Mouse (Mus musculus) layer of hippocampus, adult 8-10 months (tissue): ENCODE data around the gene Epn1. TPM values are rescaled to one million over a fixed set of nuclear protein-coding genes. Genes with fewer than 3 reads are reported as not detected.
A peak's percentile ranks its signal among the peaks of the same experiment; 100 is the strongest.
"Not testable (repeated sequence)": the region's sequence is repeated elsewhere in the genome, so short reads cannot be mapped to it uniquely, and the experiment has no call there.

ENCODE experiments used
- DNase-seq, 2 experiments: peaks; one replicate each; pipeline ENCODE4 v3.0.0; 2022; ENCODE audit warnings: low spot score in 2 of 2
- total RNA-seq, 4 experiments: library from RNA; stranded (reverse); gene quantifications; 2 replicates each; pipeline ENCODE4 v1.2.4; 2022

The Epn1 gene
- total RNA-seq, 4 experiments from 2014 or later, result 411 to 477 (median 457) TPM

DNA sequence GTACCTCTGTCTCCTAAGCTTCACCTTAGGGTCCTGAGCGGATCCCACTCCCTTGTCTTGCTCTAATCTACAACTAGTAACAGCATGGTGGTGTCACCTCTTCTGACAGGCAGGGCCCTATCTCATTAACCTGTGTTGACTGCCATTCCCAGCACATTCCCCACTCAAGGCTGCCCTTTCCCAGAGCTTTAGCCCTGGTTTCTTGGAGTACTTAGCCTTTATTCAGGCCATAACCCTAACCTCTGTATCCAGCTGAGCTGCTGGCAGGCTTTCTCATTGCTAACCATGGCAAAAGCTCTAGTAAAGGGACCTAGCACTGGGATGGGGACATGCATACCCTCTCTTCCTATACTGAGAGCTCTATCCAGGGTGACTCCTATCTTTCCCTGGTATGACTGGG lies 21.4 kb upstream of the Epn1 start:
- DNase-seq, result no peak

DNA sequence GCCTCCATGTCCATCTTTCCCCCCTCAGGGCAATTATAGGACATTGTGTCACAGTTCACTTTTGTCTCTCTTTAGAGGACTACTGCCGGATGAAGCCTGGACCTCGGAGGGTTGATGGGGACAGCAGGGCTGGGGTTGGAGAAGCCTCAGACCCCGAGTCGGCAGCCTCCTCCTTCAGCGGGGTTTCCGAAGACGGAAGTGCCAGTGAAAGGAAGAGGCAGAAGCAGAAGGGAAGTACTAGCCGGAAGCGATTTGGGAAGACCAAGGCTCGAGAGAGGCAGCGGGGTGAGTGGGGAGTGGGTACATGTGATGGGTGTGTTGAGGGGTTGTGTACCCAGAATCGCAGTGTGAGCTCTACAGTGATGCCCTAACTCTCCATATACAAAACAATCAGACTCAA lies 20.6 kb upstream of the Epn1 start:
- DNase-seq, result no peak

DNA sequence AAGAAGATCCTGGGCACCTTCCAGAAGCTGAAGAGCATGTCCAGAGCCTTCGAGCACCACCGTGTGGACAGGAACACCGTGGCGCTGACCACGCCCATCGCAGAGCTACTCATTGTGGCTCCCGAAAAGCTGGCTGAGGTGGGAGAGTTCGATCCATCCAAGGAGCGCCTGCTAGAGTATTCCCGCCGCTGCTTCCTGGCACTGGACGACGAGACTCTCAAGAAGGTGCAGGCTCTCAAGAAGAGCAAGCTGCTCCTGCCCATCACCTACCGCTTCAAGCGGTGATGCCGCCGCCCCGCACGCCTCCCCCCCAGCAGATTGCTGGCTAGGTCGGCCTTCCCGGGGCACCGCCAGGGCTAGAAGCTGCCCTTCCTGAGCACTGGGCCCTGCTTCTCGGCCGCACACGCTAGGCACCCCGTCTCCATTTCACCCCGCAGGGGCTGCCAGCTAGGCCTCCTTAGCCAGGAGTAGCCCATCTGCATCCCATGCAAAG lies 19.8 kb upstream of the Epn1 start:
- DNase-seq, result peak in 1 of 2 experiments; percentile 76

DNA sequence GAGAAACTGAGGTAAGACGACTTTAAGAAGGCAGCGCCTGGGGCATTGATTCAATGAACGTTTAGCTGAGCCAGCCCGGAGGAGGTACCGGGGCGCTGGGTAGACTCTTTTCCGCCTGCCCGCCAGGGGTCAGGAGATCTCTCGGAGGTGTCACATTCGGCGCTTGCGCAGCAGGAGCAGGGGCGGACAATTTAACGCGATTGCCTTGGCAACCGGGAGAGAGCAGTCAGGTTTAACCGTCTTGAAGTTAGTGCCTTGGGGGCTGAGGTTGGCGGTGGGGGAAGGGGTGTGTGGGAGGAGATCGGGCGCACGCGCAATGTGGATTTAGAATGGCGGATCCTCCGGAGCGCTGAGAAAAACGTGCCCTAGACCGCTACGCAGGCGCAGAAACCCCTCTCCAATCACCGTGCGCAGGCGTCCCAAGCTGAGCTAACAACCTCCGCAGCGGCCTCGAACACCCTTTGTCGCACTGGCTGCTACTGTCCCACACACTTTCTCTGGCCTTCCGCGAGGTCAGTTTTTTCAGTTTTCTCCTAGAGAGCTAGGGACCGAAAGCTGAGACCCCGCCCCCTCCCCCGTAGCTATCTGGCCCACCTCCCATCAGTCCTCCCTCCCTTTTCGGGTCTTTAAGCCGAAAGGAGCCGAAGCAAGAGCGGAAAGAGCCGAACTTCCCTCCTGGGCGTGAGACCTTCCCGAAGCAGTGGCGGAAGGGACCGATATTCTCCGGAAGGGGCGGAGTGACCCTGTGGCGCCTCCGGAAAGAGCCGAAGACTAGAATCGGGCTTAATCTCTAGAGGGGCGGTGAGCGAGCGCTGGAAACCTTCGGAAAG lies 18.9 kb upstream of the Epn1 start:
- peak; percentile 98 to 99 for DNase-seq

DNA sequence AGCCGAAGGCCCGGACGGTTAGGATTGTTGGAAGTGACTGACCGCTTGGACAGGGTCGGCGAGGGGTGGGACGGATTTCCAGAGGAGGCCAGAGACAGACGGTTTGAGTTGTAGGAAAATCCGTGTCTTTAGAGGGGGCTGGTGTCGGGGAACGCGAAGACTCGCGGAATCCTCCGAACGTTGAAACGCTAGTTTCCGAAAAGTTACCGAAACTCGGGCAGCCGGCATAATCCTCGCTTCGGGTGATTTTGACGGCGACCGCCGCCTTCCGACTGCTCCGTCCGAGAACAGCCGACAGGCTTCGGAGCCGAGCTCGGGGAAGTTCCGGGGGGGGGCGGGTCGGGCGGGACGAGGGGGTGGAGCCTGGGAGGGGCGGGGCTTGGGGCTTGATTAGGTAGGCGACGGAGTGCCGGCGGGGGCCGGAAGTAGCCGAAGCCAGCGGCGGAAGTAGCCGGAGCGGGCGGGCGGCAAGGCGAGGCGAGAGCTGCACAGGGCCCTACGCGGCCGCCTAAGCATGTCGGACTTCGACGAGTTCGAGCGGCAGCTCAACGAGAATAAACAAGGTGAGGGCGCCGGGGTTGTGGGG lies 18.2 kb upstream of the Epn1 start, which contains the start of gene U2af2:
Gene U2af2, plus strand, starts transcription at position 370 of the 586 bp plus-strand sequence.
- peak; percentile 88 to 91 for DNase-seq

DNA sequence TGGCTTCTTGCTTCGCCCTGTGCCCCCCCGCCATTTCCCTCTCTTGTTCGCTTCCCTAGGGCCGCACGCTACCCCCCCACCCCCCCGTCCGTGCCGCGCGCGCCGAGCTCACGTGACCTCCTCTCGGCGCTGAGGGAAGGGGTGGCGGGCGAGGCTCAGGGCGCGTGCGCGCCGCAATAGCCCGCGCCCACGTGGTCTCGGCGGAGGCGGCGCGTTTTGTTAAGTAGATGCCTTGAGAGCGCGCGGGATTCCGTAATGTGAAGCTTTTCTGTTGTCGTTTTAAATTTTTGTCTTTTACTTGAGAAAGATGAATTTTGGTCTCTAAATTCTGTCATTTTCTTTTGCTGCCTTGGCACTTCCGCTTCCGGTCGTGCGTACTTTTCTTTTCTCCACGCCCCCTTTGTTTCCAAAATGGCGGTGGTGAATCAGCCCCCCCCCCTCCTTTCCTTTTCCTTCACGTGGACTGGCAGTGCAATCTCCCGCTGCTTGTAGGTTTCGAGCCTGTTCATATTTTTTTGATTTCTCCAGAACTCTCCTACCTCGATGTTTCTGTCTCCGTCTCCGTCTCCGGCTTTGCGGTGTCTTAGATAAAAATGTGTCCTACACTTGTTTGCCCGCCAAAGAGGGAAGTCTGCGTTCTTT lies 17.6 kb upstream of the Epn1 start:
- peak in 1 of 2 experiments; percentile 55 for DNase-seq

DNA sequence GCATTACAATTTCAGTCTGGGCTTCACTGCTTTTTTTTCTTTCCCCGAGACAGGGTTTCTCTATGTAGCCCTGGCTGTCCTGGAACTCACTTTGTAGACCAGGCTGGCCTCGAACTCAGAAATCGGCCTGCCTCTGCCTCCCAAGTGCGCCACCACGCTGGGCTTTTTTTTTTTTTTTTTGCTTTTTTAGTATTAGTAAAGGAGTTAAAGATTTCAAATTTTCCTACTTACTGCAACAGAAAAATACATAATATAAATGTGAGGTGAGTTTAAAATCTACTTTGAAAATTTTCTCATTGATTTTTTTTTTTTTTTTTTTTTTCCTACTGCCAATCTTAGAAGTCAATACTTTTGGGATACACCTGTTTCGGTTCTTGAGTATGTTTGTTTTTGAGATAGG lies 15.1 kb upstream of the Epn1 start:
- no peak for DNase-seq

DNA sequence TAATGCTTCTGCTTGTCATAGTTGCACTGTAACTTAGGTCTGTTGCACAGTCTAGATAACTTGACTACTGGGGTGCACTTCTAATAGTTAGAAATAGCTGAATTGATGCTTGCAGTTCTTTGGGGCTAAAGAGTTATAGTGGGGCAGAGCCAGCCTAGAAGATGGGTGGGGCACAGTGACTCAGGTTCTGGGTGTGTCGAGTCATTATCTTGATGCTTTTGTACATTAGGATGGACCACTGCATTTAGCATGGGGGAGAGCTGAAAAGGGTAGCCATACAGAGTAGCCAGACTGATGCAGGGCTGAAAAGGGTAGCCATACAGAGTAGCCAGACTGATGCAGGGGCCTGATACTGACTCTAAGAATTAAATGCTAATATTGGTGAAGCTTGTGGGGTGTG lies 6.4 kb upstream of the Epn1 start:
- DNase-seq, result no peak

DNA sequence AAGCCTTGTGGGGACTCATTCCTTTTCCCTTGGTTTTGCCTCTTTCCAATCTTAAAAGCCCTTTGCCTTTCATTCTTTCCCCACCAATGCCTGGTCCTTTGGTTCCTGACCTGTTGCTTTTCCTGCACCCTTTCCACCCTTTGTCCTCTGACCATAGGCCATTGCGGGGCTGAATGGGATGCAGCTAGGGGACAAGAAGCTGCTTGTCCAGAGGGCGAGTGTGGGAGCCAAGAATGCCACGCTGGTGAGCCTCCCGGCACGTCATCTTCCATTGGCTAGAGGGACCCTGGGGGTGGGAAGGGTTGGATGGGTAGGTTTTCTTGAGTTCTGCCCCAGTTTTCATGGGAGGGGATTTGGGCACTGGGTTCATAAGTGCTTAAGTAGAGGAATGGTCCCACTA lies 5.1 kb upstream of the Epn1 start:
- no peak for DNase-seq

DNA sequence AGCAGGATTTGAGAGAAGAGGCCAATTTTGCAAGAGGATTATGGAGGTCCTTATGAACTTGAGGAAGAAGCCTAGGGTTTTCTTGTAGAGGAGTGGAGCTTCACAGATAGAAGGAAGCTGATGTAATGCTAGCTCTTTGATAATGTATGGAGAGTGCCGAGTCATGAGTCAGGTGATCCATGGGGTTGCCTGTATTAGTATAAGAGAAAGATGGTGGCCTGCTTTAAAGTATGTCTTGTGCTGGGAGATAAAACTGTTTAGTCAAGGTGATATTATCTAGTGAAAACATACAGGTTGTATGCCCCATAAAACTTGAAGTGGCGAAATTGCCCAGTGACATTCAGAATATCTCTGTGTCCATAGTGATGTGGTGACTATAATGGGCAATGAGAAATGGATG lies 3.1 kb upstream of the Epn1 start:
- no peak for DNase-seq

DNA sequence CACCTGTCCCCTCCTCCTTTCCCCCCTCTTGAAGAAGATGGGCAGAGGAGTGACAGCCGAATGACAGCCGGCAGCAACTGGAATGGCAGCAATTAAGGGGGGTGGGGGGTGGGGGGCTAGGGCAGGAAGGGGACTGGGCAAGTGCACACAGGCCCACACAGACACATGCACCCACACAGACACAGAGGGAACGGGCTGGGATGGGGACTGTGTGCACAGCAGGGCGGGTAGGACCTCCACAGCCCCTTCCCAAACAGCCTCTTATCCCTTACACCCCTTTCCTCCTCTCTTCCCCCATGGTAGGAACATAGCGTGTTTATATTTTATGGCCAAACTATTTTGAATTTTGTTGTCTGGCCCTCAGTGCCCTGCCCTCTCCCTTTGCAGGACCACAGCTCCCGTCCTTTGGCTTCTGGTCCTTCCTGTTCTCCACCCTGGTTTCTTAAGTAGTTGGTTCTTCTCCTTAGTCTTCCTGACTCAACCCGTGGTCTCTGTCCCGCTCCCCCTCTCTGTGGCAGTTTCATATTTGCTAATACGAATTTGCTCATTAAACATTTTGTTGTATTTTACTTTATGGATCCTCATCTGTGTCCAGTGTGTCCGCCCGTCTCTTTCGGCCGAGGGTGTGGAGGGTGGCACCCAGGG lies 548 bp upstream of the Epn1 start:
- not testable (repeated sequence) for DNase-seq

DNA sequence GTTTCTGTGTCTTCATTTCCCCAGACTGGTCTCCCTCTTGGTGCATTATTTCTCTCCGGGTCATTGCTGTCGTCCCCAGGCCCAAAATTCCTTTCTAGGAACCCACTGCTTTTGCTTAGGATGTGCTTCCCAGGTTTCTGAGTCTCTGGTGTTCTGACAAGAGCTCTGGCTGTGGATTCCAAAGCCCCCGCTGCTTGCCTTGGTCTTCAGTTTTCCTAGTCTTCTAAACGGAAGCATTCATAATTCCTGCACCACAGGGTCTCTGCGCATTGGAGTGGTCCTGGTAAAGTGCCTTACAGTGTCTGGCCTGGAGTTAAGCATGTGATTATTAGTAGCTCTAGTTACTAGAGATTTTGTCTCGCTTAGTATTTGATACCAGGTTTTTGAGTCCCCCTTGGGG lies 780 bp downstream of the Epn1 start:
- no peak for DNase-seq

DNA sequence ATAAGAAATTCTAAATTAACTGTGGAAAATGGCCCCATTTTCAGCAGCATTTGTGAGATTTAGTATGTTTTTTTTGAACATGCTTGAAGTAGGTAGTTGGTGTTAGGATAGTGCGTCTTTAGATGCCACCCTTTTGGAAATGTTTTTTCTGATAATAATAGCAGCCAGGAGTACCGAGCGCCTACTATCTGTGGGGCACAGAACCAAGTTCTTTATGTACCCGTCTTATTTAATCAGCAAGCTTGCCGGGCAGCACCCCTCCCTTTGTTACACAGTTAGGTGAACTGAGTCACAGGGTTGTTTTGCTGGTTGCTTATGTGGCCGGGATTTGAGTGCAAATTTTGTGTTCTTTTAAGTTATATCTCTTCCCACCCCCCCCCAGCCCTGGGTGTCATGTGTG lies 1.2 kb downstream of the Epn1 start:
- DNase-seq, result no peak

DNA sequence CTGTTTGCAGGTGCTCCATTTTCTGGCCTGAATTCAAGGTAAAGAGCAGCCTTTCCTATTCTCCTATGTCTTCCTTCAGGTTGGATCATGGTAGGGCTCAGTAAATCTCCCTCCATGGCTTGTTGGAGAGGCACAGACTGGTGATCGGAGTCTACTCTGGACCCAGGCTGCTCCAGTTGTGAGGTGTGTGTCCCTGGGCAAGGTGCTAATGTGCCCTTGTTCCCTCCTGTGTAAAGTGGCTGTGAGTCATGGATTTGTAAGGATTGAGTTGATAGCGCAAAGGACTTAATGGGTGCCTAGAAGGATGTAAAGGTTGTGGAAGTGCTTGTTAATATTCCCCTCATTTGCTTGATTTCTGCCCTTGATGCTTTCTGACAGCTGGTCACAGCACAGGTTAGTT lies 1.9 kb downstream of the Epn1 start:
- no peak for DNase-seq

DNA sequence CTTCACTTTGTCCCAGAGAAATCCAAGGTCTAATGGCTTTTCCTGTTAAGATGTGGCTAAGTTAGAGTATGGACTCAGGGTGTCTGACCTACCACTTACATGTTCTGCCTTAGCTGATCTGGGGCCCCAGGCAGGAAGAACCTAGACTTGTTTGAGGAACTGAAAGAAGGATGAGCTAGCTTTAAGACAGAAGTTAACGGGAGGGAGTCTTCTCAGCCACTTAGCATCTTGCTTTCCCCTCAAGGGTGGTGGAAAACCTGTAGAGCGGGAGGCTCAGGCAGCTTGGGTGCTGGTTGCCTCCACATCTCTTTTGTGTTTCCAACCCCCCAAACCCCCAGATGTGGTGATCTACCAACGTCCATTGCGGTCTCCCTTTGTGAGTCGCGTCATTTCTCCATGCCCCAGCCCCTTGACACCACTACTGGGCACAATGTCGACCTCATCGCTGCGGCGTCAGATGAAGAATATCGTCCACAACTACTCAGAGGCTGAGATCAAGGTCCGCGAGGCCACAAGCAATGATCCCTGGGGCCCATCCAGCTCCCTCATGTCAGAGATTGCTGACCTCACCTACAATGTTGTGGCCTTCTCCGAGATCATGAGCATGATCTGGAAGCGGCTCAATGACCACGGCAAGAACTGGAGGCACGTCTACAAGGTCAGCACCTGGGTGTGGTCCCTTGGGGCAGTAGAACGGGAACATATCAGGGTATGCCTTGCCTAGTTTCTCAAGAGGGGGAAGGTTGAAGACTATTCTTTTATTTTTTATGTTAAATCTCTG lies 3.5 kb downstream of the Epn1 start:
- DNase-seq, result no peak

DNA sequence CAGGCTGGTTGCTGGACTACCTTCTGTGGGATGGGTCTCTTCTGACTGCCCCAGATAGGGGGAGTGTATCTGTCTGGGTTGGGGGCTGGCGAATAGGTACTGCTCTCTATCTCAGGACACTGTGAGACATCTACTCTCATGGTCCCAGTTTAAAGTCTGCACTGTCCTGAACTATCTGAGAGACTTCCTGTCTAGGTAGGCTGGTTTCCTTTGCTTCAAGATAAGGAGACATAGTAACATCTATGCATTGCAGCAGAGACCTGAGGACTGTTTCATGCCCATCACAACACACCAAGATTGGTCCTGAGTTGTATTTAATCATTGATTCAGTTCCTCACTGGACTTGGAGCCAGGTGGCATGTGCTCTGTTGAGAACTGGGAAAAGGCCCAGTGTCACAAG lies 5.5 kb downstream of the Epn1 start:
- no peak for DNase-seq

DNA sequence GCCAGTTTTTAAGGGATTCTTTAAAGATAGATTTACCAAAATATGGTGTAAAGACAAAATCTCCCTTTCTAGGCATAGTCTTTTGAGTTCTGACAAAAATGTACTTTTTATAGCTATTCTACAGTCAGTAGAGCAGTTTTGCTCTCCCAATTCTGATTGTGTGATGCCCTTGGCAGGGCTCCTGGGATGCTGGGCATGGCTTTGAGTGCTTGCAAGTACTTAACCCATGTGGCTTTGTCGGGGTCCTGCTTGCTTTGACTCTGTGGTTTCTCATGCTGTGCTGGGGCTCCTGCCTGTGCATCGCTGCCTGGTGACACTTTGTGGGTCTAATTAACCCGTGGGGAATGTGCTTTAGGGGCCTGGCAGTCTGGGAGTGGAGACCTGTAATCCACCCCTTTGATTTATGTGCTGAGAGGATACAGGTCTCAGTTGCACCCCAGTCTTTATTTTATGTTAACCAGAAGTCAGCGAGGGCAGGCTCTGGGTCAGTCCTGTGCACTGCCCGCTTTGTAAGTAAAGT lies 6.9 kb downstream of the Epn1 start:
- no peak for DNase-seq

DNA sequence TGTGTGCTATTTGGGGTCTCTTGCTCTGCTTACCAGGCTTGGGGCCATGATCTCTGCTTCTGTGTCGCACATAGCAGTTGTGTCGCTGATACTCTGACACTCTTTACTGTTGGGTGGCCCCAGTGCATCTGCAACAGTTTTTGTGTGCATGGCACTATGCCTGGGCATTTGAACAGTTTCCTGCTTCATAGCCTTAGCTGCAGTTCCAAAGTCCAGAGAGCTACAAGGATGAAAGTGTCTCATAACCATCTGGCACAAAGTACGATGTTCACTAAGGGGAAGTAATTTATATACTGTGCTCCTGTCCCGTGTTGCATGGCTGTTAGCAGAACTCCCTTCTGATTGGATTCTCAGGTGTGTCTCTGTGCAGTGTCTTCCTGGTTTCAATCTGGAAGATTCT lies 7.9 kb downstream of the Epn1 start:
- DNase-seq, result no peak

DNA sequence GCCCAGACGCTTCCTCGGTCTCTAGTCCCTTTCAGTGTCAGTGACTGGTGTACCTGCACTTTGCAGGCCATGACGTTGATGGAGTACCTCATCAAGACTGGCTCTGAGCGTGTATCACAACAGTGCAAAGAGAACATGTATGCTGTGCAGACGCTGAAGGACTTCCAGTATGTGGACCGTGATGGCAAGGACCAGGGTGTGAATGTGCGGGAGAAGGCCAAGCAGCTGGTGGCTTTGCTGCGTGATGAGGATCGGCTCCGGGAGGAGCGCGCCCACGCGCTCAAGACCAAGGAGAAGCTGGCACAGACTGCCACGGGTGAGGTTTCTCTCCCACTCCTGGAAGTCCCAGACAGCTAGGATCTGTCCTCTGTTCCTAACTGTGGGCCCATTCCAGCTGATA lies 9.8 kb downstream of the Epn1 start:
- no peak for DNase-seq

DNA sequence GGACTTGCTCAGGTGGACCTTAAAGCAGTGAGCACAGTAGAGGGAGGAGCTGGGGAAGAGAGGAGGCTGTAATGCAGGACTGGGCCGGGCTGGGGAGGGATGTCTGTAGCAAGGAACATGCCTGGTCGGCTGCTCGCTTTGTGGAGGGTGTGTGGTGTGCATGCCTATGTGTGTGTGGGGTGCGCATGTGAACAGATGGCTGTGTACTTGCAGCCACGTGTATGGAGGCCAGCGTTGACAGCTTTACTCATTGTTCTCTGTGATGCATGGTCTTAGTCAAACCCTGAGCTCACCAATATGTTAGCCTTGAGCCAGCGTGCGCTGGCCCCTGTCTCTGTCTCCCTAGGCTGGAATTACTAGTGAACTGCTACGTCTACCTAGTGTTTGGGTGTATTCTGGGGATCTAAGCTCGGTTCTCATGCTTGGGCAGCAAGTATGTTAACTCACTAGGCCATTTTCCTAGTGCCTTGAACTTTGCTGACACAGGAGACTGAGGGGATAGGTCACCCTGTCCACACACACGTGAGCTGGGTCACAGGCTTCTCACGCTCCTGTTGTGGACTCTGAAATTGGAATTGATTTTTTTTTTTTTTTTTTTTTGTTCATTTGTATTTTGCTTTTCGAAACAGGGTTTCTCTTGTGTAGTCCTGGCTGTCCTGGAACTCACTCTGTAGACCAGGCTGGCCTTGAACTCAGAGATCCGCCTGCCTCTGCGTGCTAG lies 11.1 kb downstream of the Epn1 start:
- DNase-seq, result peak; percentile 64 to 68
